Mouse (Mus musculus) embryonic fibroblast, embryonic 13.5 days (primary cell): ENCODE measurements at regions not wholly inside any gene's neighbourhood (a gene's known extent, or its start where the extent isn't known, plus 50 kb on each side); places are given as distances from the start of the nearest gene placed in this dataset.
A peak's percentile ranks its signal among the peaks of the same experiment; 100 is the strongest.

Experiments used
- H3K27ac ChIP-seq: 2 replicates; pipeline ENCODE4 v1.5.1; 2012; ENCODE audit warnings: low read length, control low read depth, inconsistent platforms; ENCODE audit not compliant: insufficient read depth
- H3K4me1 ChIP-seq: 2 replicates; pipeline ENCODE4 v1.6.1; 2011; ENCODE audit warnings: low read length; ENCODE audit not compliant: control insufficient read depth, insufficient read depth
- H3K4me3 ChIP-seq: 2 replicates; pipeline ENCODE4 v1.5.1; 2011; ENCODE audit warnings: mild to moderate bottlenecking, control low read depth, low read length; ENCODE audit not compliant: insufficient read depth
- CTCF ChIP-seq: IDR thresholded peaks from 2 replicates; pipeline ENCODE4 v1.5.1; 2011; ENCODE audit warnings: mild to moderate bottlenecking, control low read depth, low read length, moderate library complexity, borderline replicate concordance; ENCODE audit not compliant: insufficient read depth
- POLR2A ChIP-seq: IDR thresholded peaks from 2 replicates; pipeline ENCODE4 v1.6.1; 2011; ENCODE audit warnings: low read depth, mild to moderate bottlenecking, control low read depth, low read length, moderate library complexity

DNA sequence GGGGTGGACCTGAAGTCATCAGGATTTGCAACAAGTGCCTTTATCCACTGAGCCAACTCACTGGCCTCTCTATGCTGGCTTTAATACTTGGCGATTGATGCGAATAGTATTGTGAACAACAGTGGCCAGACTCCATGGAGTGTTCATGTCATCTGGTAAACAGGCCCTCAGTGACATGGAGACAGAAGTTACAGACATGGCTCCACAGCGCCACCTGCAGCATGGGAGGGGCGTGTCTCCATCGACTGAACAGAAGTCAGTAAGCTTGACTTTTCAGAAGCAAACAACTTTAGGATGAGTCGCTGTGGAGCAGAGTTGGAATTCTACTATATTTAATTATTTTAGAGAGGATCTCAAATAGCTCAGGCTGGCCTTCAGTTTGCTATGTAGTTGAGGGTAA is 74.0 kb upstream of the Foxk1 start:
- TF ChIP-seq CTCF (peak; percentile 49; the same call in 1 of the 2 replicates), POLR2A (no peak)
- no peaks in the 10 kb centered on the region for H3K4me1 ChIP-seq

DNA sequence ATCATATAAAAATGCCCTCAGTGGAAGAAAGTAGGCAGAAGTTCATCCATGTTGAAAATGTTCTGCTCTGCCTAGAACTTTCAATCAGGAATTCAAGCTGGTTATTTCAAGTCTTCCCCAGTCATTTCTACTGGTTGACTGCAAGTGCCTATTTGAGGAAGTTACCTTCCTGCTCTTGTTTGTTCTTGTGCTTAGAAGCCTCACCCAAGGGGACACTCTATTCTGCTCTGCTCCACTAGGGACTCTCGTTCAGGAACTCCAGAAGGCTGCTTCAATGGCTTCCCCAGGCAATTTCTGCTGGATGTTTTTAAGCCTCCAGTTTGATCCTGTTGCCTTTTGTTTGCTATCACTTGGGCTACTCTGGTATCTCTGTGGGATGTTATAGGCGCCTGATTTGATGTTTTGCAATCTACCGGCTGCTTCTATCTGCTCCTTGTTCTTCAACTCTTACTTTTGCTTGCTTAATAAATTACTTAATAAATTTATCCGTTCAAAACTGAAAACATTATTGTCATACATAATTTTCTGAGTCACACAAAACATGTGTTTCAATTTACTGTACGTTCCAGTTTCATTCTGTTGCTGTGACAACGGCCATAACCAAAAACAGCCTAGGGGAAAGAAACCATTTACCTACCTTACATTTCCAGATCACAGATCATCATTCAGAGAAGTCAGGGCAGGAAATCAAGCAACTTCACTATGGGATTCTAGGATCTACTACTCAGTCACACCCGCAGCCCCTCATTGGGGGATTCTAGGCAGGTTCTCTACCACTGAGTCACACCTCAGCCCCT is 71.4 kb upstream of the Foxk1 start:
- Histone ChIP-seq H3K27ac (no peak overlapping the region), H3K4me3 (no peak overlapping the region), H3K4me1 (no peaks in the 10 kb centered on the region)
- TF ChIP-seq POLR2A (no peak), CTCF (no peak)

More for the DNA sequence above, 74.0 kb upstream of the Foxk1 start:
- H3K27ac ChIP-seq: no peak overlapping the region
- H3K4me3 ChIP-seq: no peak overlapping the region

DNA sequence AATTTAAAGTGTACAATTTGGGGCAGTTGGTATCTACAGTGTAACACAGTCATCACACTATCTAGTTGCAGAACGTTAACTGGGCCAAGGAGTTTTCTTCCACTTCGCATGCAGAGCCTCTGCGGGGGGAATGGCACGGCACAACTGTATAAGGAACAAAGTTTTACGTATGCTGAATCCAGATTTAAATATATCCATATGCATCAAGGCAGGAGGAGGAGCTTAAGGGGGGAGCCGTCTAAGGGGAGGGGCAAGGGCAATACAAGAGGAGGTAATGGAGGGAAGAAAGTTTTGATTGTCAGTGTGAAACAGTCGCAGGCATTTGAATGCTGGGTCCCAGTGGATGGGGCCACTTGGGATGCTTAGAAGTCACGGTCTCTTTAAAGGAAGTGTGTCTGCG is 68.6 kb upstream of the Foxk1 start:
- no peak overlapping the region for H3K27ac ChIP-seq
- no peak for TF ChIP-seq CTCF
- TF ChIP-seq POLR2A: no peak
- H3K4me3 ChIP-seq: no peak overlapping the region
- H3K4me1 ChIP-seq: no peaks in the 10 kb centered on the region

DNA sequence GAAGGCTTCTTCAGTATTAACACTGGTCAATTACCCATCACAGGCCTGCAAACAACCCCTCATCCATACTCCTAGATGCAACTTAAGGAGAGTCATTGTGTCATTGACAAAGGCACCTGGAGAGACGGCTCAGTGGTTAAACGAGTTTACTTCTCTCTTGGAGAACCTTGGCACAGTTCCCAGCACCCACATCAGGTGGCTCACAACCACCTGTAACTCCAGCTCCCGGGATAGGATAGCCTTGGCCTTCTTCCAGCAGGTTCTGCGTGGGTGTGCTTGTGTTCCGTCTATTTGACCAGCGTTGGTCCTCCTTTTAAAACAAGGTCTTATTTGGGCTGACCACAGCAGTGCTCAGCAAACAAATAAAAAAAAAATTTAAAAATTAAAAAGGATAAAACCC is 63.9 kb upstream of the Foxk1 start:
- TF ChIP-seq CTCF: no peak
- no peak for TF ChIP-seq POLR2A

DNA sequence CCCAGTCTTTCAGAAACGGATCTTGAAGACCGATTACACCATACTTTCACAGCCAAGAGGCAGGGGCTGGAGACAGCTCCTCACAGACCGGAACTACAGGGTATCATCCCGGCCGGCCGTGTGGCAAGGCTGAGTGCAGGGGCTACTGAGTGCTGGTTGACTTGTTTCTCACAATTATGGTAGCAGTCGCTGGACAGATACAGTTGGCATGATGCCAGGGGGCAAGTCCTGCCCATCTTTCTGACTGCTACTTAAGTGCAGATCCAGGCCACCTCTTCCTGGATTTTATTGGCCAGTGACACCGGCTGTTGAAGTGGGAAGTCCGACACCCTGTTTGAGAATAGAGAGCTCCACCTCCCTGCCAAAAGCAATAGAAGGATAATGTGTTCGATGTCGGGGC is 63.2 kb upstream of the Foxk1 start:
- no peak overlapping the region for H3K4me3 ChIP-seq
- H3K4me1 ChIP-seq: no peaks in the 10 kb centered on the region
- no peak overlapping the region for H3K27ac ChIP-seq
- TF ChIP-seq CTCF: no peak
- TF ChIP-seq POLR2A: no peak

More for the DNA sequence above, 63.9 kb upstream of the Foxk1 start:
- no peaks in the 10 kb centered on the region for H3K4me1 ChIP-seq
- no peak overlapping the region for H3K4me3 ChIP-seq
- no peak overlapping the region for H3K27ac ChIP-seq

DNA sequence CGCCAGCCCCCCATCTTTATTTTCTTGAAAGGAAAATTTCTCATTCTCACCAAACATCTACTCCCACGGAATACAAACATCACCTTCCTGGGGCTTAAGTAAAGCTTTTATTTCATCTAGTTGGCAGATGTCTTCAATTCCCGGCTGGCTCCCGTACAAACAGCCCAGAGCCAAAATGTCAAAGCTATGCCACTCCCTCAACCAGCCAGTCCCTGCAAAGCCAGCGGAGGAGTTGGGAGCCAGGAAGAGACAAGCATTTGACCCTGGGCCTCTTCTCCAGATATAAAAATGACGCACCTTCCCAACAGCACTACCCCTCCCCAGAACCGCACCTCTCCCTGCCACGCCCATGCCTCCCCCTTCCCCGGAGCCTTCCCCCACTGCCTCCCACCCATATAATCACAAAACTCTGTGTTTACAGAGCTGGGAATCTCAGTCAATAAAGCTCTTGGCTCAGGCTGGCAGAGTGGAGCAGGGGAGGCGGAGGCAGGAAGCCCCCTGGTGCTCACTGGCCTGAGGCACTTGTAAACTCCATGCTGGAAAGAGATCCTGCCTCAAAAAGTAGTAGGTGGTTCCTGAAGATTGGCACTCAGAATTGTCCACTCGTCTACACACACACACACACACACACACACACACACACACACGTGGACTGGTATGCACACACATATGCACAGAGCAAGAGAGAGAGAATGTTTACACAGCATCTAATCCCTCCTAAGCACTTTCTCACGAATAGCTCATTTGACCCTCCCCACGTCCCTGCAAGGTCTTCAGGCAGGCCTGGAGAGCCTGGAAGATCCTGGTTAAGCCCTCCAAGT is 60.9 kb upstream of the Foxk1 start:
- Histone ChIP-seq H3K4me3 (no peak overlapping the region), H3K27ac (no peak overlapping the region), H3K4me1 (no peaks in the 10 kb centered on the region)
- no peak for TF ChIP-seq CTCF
- no peak for TF ChIP-seq POLR2A

DNA sequence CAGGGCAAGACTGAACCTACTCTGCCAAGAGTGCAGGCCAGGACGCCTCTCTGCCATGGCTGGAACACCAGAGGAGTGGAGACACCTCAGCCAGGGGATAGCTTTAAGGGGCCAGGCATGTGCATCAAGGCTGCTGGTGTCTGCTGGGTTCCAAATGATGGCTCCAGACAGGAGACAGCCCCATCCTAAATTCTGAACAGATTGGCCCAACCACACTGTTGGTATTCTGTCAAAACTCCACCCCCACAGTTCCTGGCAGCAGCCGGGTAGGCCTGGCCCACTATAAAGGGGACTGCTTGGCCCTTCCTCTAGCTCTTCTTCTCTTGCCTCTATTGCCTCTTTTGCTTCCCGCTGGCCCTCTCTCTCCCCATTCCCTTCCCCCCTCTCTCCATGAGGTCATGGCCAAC is 60.3 kb upstream of the Foxk1 start:
- Histone ChIP-seq H3K4me3 (no peak overlapping the region), H3K27ac (no peak overlapping the region), H3K4me1 (no peaks in the 10 kb centered on the region)
- TF ChIP-seq POLR2A (no peak), CTCF (no peak)

DNA sequence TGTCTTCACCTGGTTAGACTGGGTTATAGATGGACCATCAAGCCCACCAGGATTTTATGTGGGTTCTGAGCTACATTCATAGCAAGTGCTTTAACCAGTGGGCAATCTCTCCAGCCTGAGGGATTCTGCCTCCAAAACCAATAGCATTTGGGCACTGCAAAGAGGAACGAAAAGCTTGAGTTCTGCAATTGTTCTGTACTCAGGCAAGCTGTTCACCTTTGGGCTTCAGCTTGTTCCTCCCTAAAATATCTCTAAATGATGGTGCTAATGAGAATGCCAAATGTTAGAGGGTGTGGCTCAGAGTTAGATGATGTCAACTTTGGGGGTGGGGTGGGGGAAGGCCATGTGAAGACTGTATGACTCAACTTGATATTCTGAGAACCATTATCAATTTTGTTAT is 54.8 kb upstream of the Foxk1 start:
- Histone ChIP-seq H3K4me3 (no peak overlapping the region), H3K27ac (no peak overlapping the region), H3K4me1 (no peaks in the 10 kb centered on the region)
- TF ChIP-seq POLR2A (no peak), CTCF (no peak)

DNA sequence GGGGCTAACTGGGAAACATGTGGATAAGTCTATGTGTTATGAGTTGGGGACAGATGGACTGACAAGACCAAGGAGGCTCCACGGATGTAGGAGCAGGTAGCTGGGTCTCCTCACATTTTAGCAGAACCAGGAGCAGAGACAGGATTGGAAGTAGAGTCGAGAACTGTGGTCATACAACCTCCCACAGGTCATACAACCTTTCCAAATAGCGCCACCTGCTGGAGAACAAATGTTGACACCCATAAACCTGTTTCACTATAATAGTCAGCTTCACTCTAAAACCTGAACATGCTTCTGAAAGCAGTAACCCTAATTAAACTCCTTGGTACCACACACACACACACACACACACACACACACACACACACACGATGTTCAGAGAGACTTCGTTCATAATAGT is 50.7 kb upstream of the Foxk1 start:
- TF ChIP-seq CTCF: no peak
- no peak for TF ChIP-seq POLR2A
- no peaks in the 10 kb centered on the region for H3K4me1 ChIP-seq
- H3K27ac ChIP-seq: no peak overlapping the region
- no peak overlapping the region for H3K4me3 ChIP-seq
